Mouse (Mus musculus): Measurements from ENCODE around the gene Dstn. TPM values are rescaled to one million over a fixed set of nuclear protein-coding genes. Genes with fewer than 3 reads are reported as not detected.

Dstn gene
- polyA plus RNA-seq, 1 experiment from 2014 or later: 835 TPM

DNA sequence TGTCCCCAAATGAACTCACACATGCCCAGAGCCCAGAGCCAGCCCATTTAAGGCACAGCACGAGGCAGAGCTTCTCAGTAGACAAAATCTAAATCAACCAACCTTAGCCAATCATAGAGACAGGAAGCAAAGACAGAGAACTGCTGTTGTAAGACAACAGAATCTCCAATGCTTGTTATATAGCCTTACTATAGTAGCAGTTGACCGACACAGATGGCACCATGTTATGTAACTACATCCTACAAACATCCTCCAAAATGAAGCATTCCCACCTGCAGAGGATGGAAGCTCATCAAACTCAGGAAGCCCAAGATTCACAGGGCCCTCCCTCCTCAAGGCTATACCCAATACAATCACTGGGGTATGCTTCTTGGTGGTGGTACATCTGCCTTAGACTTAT, 72.4 kb downstream of the Dstn start:
- Histone ChIP-seq H3K36me3 (ENCODE audit: control insufficient read depth, insufficient read depth) (peaks cover 44% of the 10 kb centered on the region), H3K4me2 (replicated peaks; ENCODE audit: low read depth) (no peak overlapping the region), H3K9me3 (ENCODE audit: control insufficient read depth) (no peaks in the 10 kb centered on the region), H3K27ac (ENCODE audit: low read depth, low read length) (no peak overlapping the region), H3K9ac (ENCODE audit: low read depth, low read length) (no peak overlapping the region), H3K4me1 (replicated peaks; ENCODE audit: control insufficient read depth, insufficient read depth, low read length) (peaks cover 12% of the 10 kb centered on the region), H3K4me3 (ENCODE audit: low read depth, low read length) (no peak overlapping the region), H3K27me3 (replicated peaks; ENCODE audit: control insufficient read depth, insufficient read depth, low read length) (no peaks in the 10 kb centered on the region)
- ATAC-seq: no peak
- WGBS: 58% methylated on average over 2 of the region's 2 CpGs
- no peak for TF ChIP-seq CTCF (IDR thresholded peaks at IDR 0.05; ENCODE audit: low read depth)

DNA sequence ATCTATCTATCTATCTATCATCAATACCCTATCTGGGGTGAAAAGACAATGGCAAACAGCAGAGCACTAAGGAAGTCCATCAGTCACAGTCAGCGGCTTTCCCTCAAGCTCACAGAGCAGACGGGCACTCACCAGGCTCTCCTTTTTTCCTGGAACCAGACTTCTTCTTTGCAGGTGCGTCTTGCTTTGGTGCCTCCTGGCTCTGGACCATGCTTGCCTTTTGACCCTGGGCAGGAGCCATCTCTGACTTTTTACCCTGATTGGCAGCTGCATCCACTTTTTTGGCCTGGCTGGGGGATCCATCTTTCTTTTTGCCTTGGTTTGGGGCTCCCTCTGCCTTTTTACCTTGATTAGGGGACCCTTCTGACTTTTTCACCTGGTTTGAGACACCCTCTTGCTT, 72.9 kb downstream of the Dstn start:
- Histone ChIP-seq H3K4me3 (ENCODE audit: low read depth, low read length) (no peak overlapping the region), H3K27me3 (replicated peaks; ENCODE audit: control insufficient read depth, insufficient read depth, low read length) (no peaks in the 10 kb centered on the region), H3K9ac (ENCODE audit: low read depth, low read length) (no peak overlapping the region), H3K36me3 (ENCODE audit: control insufficient read depth, insufficient read depth) (peaks cover 44% of the 10 kb centered on the region), H3K9me3 (ENCODE audit: control insufficient read depth) (no peaks in the 10 kb centered on the region), H3K4me1 (replicated peaks; ENCODE audit: control insufficient read depth, insufficient read depth, low read length) (peaks cover 12% of the 10 kb centered on the region), H3K4me2 (replicated peaks; ENCODE audit: low read depth) (no peak overlapping the region), H3K27ac (ENCODE audit: low read depth, low read length) (no peak overlapping the region)
- TF ChIP-seq CTCF (IDR thresholded peaks at IDR 0.05; ENCODE audit: low read depth): no peak
- WGBS: 85% methylated on average over 3 of the region's 3 CpGs
- ATAC-seq: no peak

DNA sequence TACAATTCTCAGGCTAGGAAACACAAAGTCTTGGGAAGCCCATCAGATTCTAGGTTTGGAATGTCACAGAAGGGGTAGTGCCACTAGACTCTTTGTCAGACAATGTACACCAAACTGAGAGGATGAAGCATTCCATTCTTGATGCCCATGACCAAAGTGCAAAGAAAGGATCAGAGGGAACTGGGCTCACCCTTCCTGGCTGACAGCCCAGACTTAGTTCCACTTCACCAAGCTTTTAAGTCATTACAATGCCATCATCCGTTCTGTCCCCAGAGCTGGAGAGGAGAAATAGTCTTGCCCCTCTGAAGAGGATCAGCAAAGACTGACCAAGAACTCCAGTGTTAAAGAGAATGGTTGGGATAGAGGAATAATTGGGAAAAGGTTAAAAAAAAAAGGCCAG, 75.9 kb downstream of the Dstn start:
- Histone ChIP-seq H3K27ac (ENCODE audit: low read depth, low read length) (no peak overlapping the region; the same call in 1 of the 2 replicates), H3K4me2 (replicated peaks; ENCODE audit: low read depth) (no peak overlapping the region), H3K9me3 (ENCODE audit: control insufficient read depth) (no peaks in the 10 kb centered on the region), H3K4me1 (replicated peaks; ENCODE audit: control insufficient read depth, insufficient read depth, low read length) (peaks cover 12% of the 10 kb centered on the region), H3K9ac (ENCODE audit: low read depth, low read length) (no peak overlapping the region), H3K27me3 (replicated peaks; ENCODE audit: control insufficient read depth, insufficient read depth, low read length) (no peaks in the 10 kb centered on the region), H3K36me3 (ENCODE audit: control insufficient read depth, insufficient read depth) (peaks cover 22% of the 10 kb centered on the region), H3K4me3 (ENCODE audit: low read depth, low read length) (no peak overlapping the region)
- ATAC-seq: peak; percentile 24; the same call in 1 of the 2 replicates
- 19% methylated on average over 1 of the region's 1 CpGs for WGBS
- TF ChIP-seq CTCF (IDR thresholded peaks at IDR 0.05; ENCODE audit: low read depth): no peak

DNA sequence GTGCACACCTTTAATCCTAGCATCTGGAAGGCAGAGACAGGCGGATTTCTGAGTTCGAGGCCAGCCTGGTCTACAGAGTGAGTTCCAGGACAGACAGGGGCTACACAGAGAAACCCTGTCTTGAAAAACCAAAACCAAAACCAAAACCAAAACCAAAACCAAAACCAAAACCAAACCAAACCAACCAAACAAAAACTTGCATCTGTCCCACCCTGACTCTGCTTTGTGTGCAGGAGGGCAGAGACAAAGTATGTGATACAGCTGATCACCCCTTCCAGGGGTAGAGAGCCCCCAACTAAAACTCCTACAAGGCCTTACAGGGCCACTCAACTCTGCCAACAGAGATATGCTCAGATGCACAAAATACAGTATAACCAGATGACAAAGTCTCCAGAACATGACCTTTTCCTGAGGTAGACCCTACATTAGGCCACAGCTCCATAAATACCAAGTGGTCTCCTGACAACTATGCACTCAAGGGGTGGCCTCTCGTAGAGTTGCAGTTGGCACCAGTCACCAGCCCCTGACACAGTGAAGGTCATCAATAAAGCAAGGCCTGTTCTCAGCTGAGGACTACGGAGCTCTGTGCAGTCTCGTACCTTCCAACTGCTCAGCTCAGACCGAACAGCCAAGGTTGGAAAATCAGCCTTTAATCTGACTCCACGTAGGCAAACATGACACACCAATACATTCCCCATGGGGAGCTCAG, 77.0 kb downstream of the Dstn start:
- H3K27ac ChIP-seq (ENCODE audit: low read depth, low read length): no peak overlapping the region
- peaks cover 12% of the 10 kb centered on the region for H3K4me1 ChIP-seq (replicated peaks; ENCODE audit: control insufficient read depth, insufficient read depth, low read length)
- H3K27me3 ChIP-seq (replicated peaks; ENCODE audit: control insufficient read depth, insufficient read depth, low read length): no peaks in the 10 kb centered on the region
- H3K9ac ChIP-seq (ENCODE audit: low read depth, low read length): no peak overlapping the region
- no peak for TF ChIP-seq CTCF (IDR thresholded peaks at IDR 0.05; ENCODE audit: low read depth)
- peaks cover 13% of the 10 kb centered on the region; the same call in 1 of the 2 replicates for H3K36me3 ChIP-seq (ENCODE audit: control insufficient read depth, insufficient read depth)
- H3K4me2 ChIP-seq (replicated peaks; ENCODE audit: low read depth): no peak overlapping the region
- no peaks in the 10 kb centered on the region for H3K9me3 ChIP-seq (ENCODE audit: control insufficient read depth)
- WGBS: 75% methylated on average over 7 of the region's 7 CpGs
- no peak for ATAC-seq
- H3K4me3 ChIP-seq (ENCODE audit: low read depth, low read length): no peak overlapping the region

Other genes with a start within 250 kb of the Dstn start
- gene Bfsp1, start 52.1 kb upstream of the Dstn start, polyA plus RNA-seq (2015; fragmentation: Nextera tagmentation; extraction: Ambion mirVana): 4.5 and 5.3 TPM in 2 replicates
- 156 and 166 TPM in 2 replicates for gene Rrbp1, start 95.9 kb downstream of the Dstn start, polyA plus RNA-seq (2015; fragmentation: Nextera tagmentation; extraction: Ambion mirVana)
- gene Banf2, start 117.7 kb downstream of the Dstn start, polyA plus RNA-seq (2015; fragmentation: Nextera tagmentation; extraction: Ambion mirVana): not detected in 2 replicates

Measured in intestine, postnatal 0 days (tissue).